Mouse (Mus musculus): Measurements from ENCODE around the gene Crb1.

DNA sequence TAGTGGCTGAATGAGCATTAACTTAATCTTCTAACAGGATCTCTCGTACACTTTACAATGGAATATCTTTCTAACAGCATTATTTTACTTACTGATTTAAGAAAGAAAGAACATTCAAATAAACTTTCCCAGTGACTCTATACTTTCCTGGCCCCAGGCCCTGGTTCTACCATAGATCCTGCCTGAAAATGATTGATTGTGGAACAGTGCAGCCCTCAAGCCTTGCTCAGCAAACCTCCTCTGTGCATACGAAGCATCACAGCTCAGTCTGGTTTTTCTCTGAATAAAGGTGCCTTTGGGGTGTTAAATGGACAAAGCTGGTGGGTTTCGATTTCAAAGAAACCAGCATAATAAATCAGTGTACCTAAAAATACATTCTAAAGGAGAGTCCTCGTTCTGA lies 153.1 kb downstream of the Crb1 start:
- TF ChIP-seq GATA1 (IDR thresholded peaks at IDR 0.05; ENCODE audit: borderline replicate concordance, low read length): no peak
- TF ChIP-seq FLI1 (IDR thresholded peaks at IDR 0.05; ENCODE audit: low read length): no peak
